Mouse (Mus musculus) stomach, postnatal 0 days (tissue): ENCODE data around the gene Bckdhb. TPM values are rescaled to one million over a fixed set of nuclear protein-coding genes. Genes with fewer than 3 reads are reported as not detected.

Source experiments
- ATAC-seq: fragments of 200-750 bp; cut with Nextera tagmentation; 2 replicates; pipeline ENCODE4 v1.8.0; 2017; ENCODE audit not compliant: low FRiP score, low TSS enrichment
- DNase-seq: peaks from one replicate; pipeline ENCODE4 v3.0.0-alpha.2; 2016; ENCODE audit warnings: low spot score
- H3K27ac ChIP-seq: fragments of 300-500 bp; sonication (generic); replicated peaks from 2 replicates; pipeline ENCODE4 v1.5.1; 2014; ENCODE audit warnings: mild to moderate bottlenecking, control low read depth
- H3K27me3 ChIP-seq: fragments of 300-500 bp; sonication (generic); 2 replicates; pipeline ENCODE4 v1.6.1; 2014; ENCODE audit warnings: low read length; ENCODE audit not compliant: control insufficient read depth, insufficient read depth
- H3K36me3 ChIP-seq: fragments of 300-500 bp; sonication (generic); 2 replicates; pipeline ENCODE4 v1.6.1; 2014; ENCODE audit warnings: low read length, mixed read lengths; ENCODE audit not compliant: control insufficient read depth, insufficient read depth
- H3K4me1 ChIP-seq: fragments of 300-500 bp; sonication (generic); replicated peaks from 2 replicates; pipeline ENCODE4 v1.6.1; 2014; ENCODE audit warnings: antibody characterized with exemption; ENCODE audit not compliant: control insufficient read depth, insufficient read depth
- H3K4me2 ChIP-seq: fragments of 300-500 bp; sonication (generic); replicated peaks from 2 replicates; pipeline ENCODE4 v1.6.1; 2014; ENCODE audit warnings: low read depth, mild to moderate bottlenecking, control low read depth, moderate library complexity
- H3K4me3 ChIP-seq: fragments of 300-500 bp; sonication (generic); 2 replicates; pipeline ENCODE4 v1.5.1; 2014; ENCODE audit warnings: low read depth, low read length, control low read depth
- H3K9ac ChIP-seq: fragments of 300-500 bp; sonication (generic); 2 replicates; pipeline ENCODE4 v1.6.1; 2014; ENCODE audit warnings: mild to moderate bottlenecking, low read length, control low read depth, mixed read lengths
- H3K9me3 ChIP-seq: fragments of 300-500 bp; sonication (generic); 2 replicates; pipeline ENCODE4 v1.6.1; 2016; ENCODE audit warnings: low read length; ENCODE audit not compliant: control insufficient read depth
- CTCF ChIP-seq: IDR thresholded peaks from 2 replicates; pipeline ENCODE4 v1.5.1; 2016; ENCODE audit warnings: antibody characterized with exemption, low read depth, mild to moderate bottlenecking, moderate library complexity
- EP300 ChIP-seq: optimal IDR thresholded peaks from 2 replicates; pipeline ENCODE3; 2016; ENCODE audit warnings: antibody characterized with exemption
- WGBS: fragments of 180-500 bp; shearing (Covaris S2); extraction: QIAGEN DNeasy Blood & Tissue Kit; methylation state at CpG from one replicate; pipeline ENCODE4 v1.1.7; 2014; 5-methylcytosine and 5-hydroxymethylcytosine counted together
- polyA plus RNA-seq: library from polyadenylated mRNA; unstranded; fragments of >200 nt; fragmentation: Nextera tagmentation; extraction: Ambion mirVana; gene quantifications from 2 replicates; pipeline ENCODE4 v1.2.1, GENCODE M21; 2015

Bckdhb gene
- polyA plus RNA-seq, 1 experiment from 2014 or later = 25.2 TPM

DNA sequence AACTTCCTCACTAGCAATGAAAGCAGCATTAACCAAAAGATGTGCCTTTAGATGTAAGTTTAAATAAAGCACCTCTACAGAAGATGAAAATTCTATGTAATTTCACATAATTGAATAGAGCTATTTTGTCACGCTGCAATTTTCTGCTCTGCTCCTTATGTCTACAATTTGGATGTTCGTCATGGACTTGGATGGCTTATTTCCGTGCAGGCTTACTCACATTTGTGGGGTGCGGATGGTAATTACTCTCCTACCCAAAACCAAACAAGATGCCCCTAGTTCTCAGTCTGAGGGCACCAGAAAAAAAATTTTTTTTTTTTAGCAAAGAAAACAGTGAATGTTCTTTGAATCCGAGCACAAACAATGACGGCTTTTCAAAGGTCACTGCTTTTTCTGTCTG lies 212.2 kb downstream of the Bckdhb start:
- Histone ChIP-seq H3K36me3 (no peaks in the 10 kb centered on the region), H3K4me1 (no peaks in the 10 kb centered on the region), H3K4me2 (no peak overlapping the region), H3K9ac (no peak overlapping the region), H3K9me3 (no peaks in the 10 kb centered on the region), H3K27me3 (no peaks in the 10 kb centered on the region), H3K27ac (no peak overlapping the region), H3K4me3 (no peak overlapping the region)
- TF ChIP-seq EP300 (no peak), CTCF (no peak)
- DNase-seq (no peak), ATAC-seq (no peak)
- 92% methylated on average over 6 of the region's 6 CpGs for WGBS

DNA sequence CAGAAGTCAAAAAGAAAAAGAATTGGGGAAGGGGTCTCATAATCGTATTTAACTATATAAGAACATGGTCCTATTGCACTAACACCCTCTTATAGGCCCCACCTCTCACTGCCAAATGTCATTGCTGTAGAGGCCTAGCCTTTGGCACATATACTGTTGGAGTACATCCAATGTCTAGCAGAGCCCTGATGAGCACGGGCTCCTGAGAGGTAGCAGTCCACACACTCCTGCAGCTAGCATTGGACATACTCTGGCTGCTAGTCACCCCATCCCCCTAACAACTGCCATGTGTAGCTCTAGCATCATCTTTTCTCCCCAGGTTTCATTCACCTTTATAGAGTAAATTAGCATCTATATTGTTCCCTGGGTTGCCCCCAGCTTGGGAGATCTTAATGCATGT lies 223.2 kb downstream of the Bckdhb start:
- no peak for DNase-seq
- H3K27ac ChIP-seq = no peak overlapping the region
- H3K4me3 ChIP-seq = no peak overlapping the region
- H3K9ac ChIP-seq = no peak overlapping the region
- 80% methylated on average over 2 of the region's 2 CpGs for WGBS
- no peaks in the 10 kb centered on the region for H3K9me3 ChIP-seq
- H3K36me3 ChIP-seq = no peaks in the 10 kb centered on the region
- no peaks in the 10 kb centered on the region for H3K4me1 ChIP-seq
- ATAC-seq = no peak
- TF ChIP-seq EP300 (no peak), CTCF (no peak)
- H3K4me2 ChIP-seq = no peak overlapping the region
- no peaks in the 10 kb centered on the region for H3K27me3 ChIP-seq

Other genes starting within 250 kb of the Bckdhb start
- gene Elovl4, start 118.9 kb upstream of the Bckdhb start, polyA plus RNA-seq = 161 and 180 TPM in 2 replicates
- 4.5 and 5.5 TPM in 2 replicates for gene Ttk, start 90.5 kb upstream of the Bckdhb start, polyA plus RNA-seq